Mouse (Mus musculus) stomach, embryonic 16.5 days (tissue): ENCODE measurements around the gene Micu2. TPM values are rescaled to one million over a fixed set of nuclear protein-coding genes. Genes with fewer than 3 reads are reported as not detected.

Source experiments
- ATAC-seq: fragments of 200-750 bp; cut with Nextera tagmentation; 2 replicates; pipeline ENCODE4 v1.8.0; 2017; ENCODE audit warnings: moderate number of reproducible peaks, moderate TSS enrichment; ENCODE audit not compliant: insufficient read depth, low FRiP score
- H3K27ac ChIP-seq: fragments of 300-500 bp; sonication (generic); 2 replicates; pipeline ENCODE4 v1.5.1; 2014; ENCODE audit warnings: low read length
- H3K27me3 ChIP-seq: fragments of 300-500 bp; sonication (generic); 2 replicates; pipeline ENCODE4 v1.6.1; 2014; ENCODE audit warnings: low read length, control low read depth, mixed read lengths; ENCODE audit not compliant: control insufficient read depth, insufficient read depth
- H3K36me3 ChIP-seq: fragments of 300-500 bp; sonication (generic); 2 replicates; pipeline ENCODE4 v1.6.1; 2014; ENCODE audit warnings: low read length; ENCODE audit not compliant: control insufficient read depth, insufficient read depth
- H3K4me1 ChIP-seq: fragments of 300-500 bp; sonication (generic); 2 replicates; pipeline ENCODE4 v1.6.1; 2014; ENCODE audit warnings: low read length, control low read depth, mixed read lengths; ENCODE audit not compliant: control insufficient read depth, insufficient read depth
- H3K4me2 ChIP-seq: fragments of 300-500 bp; sonication (generic); 2 replicates; pipeline ENCODE4 v1.6.1; 2014; ENCODE audit warnings: low read depth, low read length, mixed read lengths
- H3K4me3 ChIP-seq: fragments of 300-500 bp; sonication (generic); replicated peaks from 2 replicates; pipeline ENCODE4 v1.5.1; 2014; ENCODE audit warnings: mild to moderate bottlenecking, low read length
- H3K9ac ChIP-seq: fragments of 300-500 bp; sonication (generic); 2 replicates; pipeline ENCODE4 v1.6.1; 2014; ENCODE audit warnings: low read length
- H3K9me3 ChIP-seq: fragments of 300-500 bp; sonication (generic); replicated peaks from 2 replicates; pipeline ENCODE4 v1.6.1; 2016; ENCODE audit warnings: low read length, control low read depth; ENCODE audit not compliant: control insufficient read depth
- WGBS: fragments of 180-500 bp; shearing (Covaris S2); extraction: QIAGEN DNeasy Blood & Tissue Kit; methylation state at CpG from one replicate; pipeline ENCODE4 v1.1.7; 2014; 5-methylcytosine and 5-hydroxymethylcytosine counted together
- polyA plus RNA-seq: library from polyadenylated mRNA; unstranded; fragments of >200 nt; fragmentation: Nextera tagmentation; extraction: Ambion mirVana; gene quantifications from 2 replicates; pipeline ENCODE4 v1.2.1, GENCODE M21; 2015

Micu2 gene
- polyA plus RNA-seq, 1 experiment from 2014 or later, result 82.3 TPM

DNA sequence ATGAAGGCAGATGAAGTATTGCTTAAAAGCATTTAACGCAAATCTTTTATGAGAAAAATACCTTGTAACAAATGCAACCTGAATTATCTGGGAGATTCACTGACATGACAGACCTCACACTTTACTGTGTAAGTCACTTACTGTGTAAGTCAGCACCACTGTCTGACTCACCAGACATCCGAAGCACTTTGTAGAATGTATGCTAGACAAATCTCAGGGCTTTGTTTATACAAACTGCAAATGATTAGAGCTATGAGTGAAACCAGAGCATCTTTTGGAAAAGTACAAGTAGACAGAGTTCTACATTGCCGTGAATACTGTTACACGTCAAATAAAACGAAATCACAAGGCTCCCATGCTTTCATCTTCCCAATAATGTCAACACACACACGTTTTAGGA lies 23.4 kb downstream of the Micu2 start:
- Histone ChIP-seq H3K9ac (no peak overlapping the region), H3K27me3 (no peaks in the 10 kb centered on the region), H3K27ac (no peak overlapping the region), H3K4me2 (no peak overlapping the region), H3K36me3 (no peaks in the 10 kb centered on the region), H3K9me3 (no peaks in the 10 kb centered on the region), H3K4me1 (0 out of 2 replicates have a peak, but pooled peaks cover 3% of the 10 kb centered on the region), H3K4me3 (no peak overlapping the region)
- WGBS, result 24% methylated on average over 6 of the region's 6 CpGs
- ATAC-seq, result no peak; the same call in 1 of the 2 replicates

DNA sequence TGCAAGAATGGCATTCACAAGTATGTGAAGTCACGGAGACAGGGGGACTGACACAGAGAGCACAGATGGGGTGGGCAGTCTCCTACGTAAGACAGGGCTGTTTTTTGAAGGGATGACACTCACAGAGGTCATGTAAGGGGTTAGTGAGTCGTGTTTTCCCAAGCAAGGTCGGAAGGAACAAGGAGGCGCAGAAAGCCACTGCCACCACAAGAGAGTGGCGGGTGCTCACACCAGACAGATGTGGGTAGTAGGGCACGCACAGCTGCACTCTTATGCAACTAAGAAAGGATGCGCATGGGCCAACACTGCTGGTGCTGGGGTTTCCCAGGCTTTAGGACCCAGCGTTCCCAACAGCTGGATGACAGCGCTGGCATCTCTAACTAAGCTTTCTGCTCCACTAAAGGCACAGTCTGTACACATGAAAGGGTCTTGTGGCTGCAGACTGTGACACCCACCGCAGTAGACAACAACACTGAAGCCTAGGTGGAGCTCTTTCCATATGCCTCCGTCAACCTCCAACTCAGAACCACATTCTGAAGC lies 27.0 kb downstream of the Micu2 start:
- Histone ChIP-seq H3K9ac (no peak overlapping the region), H3K4me2 (no peak overlapping the region), H3K4me1 (no peaks in the 10 kb centered on the region), H3K9me3 (no peaks in the 10 kb centered on the region), H3K36me3 (peaks cover 10% of the 10 kb centered on the region), H3K27ac (no peak overlapping the region), H3K4me3 (no peak overlapping the region), H3K27me3 (no peaks in the 10 kb centered on the region)
- 79% methylated on average over 12 of the region's 12 CpGs for WGBS
- no peak for ATAC-seq

- Histone ChIP-seq H3K27me3 (no peaks in the 10 kb centered on the region), H3K4me2 (no peak overlapping the region), H3K27ac (no peak overlapping the region), H3K9me3 (no peaks in the 10 kb centered on the region), H3K4me1 (no peaks in the 10 kb centered on the region), H3K9ac (no peak overlapping the region), H3K36me3 (peaks cover 10% of the 10 kb centered on the region), H3K4me3 (no peak overlapping the region)
- ATAC-seq, result no peak
- 67% methylated on average over 6 of the region's 6 CpGs for WGBS
These were observed 30.2 kb downstream of the Micu2 start for GRCm38 (mm10) chr14:57968873-57969272.

- ATAC-seq, result no peak
- Histone ChIP-seq H3K36me3 (peaks cover 10% of the 10 kb centered on the region), H3K9ac (no peak overlapping the region), H3K27me3 (no peaks in the 10 kb centered on the region), H3K9me3 (no peaks in the 10 kb centered on the region), H3K4me2 (no peak overlapping the region), H3K27ac (no peak overlapping the region), H3K4me3 (no peak overlapping the region), H3K4me1 (no peaks in the 10 kb centered on the region)
- 82% methylated on average over 4 of the region's 4 CpGs for WGBS
These were observed 31.8 kb downstream of the Micu2 start for GRCm38 (mm10) chr14:57967080-57967797.

- no peak overlapping the region for H3K9ac ChIP-seq
- H3K4me1 ChIP-seq, result no peaks in the 10 kb centered on the region
- H3K27me3 ChIP-seq, result no peaks in the 10 kb centered on the region
- 46% methylated on average over 4 of the region's 4 CpGs for WGBS
- no peaks in the 10 kb centered on the region for H3K36me3 ChIP-seq
- H3K9me3 ChIP-seq, result no peaks in the 10 kb centered on the region
- no peak overlapping the region for H3K27ac ChIP-seq
- ATAC-seq, result no peak
- no peak overlapping the region for H3K4me3 ChIP-seq
- H3K4me2 ChIP-seq, result no peak overlapping the region
These were observed 37.2 kb downstream of the Micu2 start for GRCm38 (mm10) chr14:57961861-57962260.

DNA sequence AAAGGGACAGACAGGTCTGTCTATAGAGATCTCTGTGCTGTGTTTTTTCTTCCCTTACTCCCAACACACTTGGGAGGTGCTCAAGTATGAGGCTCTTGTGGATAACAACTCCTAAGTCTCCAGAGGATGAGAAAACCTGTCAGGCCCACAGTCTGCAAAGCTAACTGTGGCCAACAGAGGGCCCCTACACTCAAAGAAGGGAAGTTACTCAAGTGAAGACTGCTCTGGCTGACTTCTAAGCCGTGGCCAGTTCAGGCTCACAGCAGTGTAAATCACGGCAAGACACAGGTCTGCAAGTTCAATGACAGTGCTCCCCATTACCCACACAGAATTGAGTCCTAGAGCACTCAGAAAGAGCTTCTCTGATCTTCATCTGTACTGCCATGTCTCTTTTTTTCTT lies 48.0 kb downstream of the Micu2 start:
- Histone ChIP-seq H3K36me3 (no peaks in the 10 kb centered on the region), H3K9me3 (no peaks in the 10 kb centered on the region), H3K4me3 (no peak overlapping the region), H3K27ac (no peak overlapping the region), H3K4me1 (no peaks in the 10 kb centered on the region), H3K4me2 (no peak overlapping the region), H3K9ac (no peak overlapping the region), H3K27me3 (no peaks in the 10 kb centered on the region)
- 26% methylated on average over 2 of the region's 2 CpGs for WGBS
- no peak for ATAC-seq

- no peaks in the 10 kb centered on the region for H3K27me3 ChIP-seq
- no peak for ATAC-seq
- WGBS, result 85% methylated on average over 4 of the region's 4 CpGs
- H3K9ac ChIP-seq, result no peak overlapping the region
- H3K36me3 ChIP-seq, result peaks cover 2% of the 10 kb centered on the region; the same call in 1 of the 2 replicates
- no peak overlapping the region for H3K4me2 ChIP-seq
- H3K4me1 ChIP-seq, result no peaks in the 10 kb centered on the region
- no peaks in the 10 kb centered on the region for H3K9me3 ChIP-seq
- no peak overlapping the region for H3K4me3 ChIP-seq
- H3K27ac ChIP-seq, result no peak overlapping the region
These were observed 53.2 kb downstream of the Micu2 start for GRCm38 (mm10) chr14:57945834-57946233.

DNA sequence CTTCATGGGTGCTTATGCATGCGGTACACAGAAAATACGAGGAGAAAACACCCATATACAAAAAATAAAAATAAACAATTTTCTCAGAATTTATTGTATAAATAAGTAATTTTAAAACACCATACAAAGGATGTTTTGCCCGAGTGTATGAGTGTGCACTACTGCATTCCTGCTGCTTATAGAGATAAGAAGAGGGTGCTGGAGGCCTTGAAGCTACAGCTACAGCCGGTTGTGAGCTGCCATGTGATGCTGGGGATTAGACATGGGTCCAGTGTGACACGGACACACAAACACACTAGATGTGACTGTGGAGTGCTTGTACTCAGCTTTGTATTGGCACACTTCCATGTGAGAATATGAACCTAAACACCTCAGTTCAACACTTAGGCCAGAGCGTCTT lies 61.8 kb downstream of the Micu2 start:
- Histone ChIP-seq H3K4me1 (no peaks in the 10 kb centered on the region), H3K4me2 (no peak overlapping the region), H3K4me3 (no peak overlapping the region), H3K27ac (no peak overlapping the region), H3K9ac (no peak overlapping the region), H3K36me3 (0 out of 2 replicates have a peak, but pooled peaks cover 4% of the 10 kb centered on the region), H3K9me3 (no peaks in the 10 kb centered on the region), H3K27me3 (no peaks in the 10 kb centered on the region)
- no peak for ATAC-seq
- 78% methylated on average over 6 of the region's 6 CpGs for WGBS

- no peaks in the 10 kb centered on the region for H3K36me3 ChIP-seq
- H3K27me3 ChIP-seq, result no peaks in the 10 kb centered on the region
- 94% methylated on average over 13 of the region's 13 CpGs for WGBS
- no peaks in the 10 kb centered on the region for H3K4me1 ChIP-seq
- H3K27ac ChIP-seq, result no peak overlapping the region
- no peak overlapping the region for H3K9ac ChIP-seq
- H3K4me2 ChIP-seq, result no peak overlapping the region
- no peaks in the 10 kb centered on the region for H3K9me3 ChIP-seq
- no peak overlapping the region for H3K4me3 ChIP-seq
- no peak for ATAC-seq
These were observed 64.4 kb downstream of the Micu2 start for GRCm38 (mm10) chr14:57934666-57935065.
